Mouse (Mus musculus): ENCODE results near the gene Sbsn.
A peak's percentile ranks its signal among the peaks of the same experiment; 100 is the strongest.

DNA sequence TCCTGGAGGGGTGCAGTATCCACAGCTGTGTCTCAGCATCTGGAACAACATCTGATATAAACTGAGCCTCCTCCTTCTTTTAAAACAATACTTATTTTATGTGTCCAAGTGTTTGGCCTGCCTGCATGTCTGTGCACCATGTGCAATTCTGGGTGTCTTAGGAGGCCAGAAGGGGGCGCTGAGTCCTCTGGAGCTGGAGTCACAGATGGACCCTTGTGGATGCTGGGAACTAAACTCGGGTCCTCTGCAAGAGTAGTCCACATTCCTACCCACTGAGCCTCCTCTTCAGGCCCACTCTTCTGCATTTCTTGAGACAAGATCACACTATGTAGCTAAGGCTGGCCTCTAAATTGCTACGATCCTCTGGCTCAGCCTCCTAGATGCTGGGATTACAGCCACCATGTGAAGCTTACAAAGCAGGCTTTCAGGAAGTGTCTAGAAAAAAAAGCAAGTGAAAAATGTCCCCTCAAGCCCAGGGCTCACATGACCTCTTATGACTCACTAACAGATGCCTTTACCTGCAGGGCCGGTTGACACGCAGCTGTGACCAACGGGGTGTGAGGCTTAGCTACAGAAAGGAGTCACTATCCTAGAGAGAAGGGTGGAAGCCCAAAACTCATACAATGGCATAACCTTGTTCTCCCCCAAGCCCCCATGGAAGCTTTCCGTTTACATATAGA is 3.6 kb upstream of the Sbsn start:
- peak; percentile 35 for TF ChIP-seq CTCF (IDR thresholded peaks at IDR 0.05; ENCODE audit: low read depth)
- TF ChIP-seq EP300 (optimal IDR thresholded peaks at IDR 0.05), result no peak
